Mouse (Mus musculus): ENCODE measurements around the gene Slc11a1.

Gene Slc11a1

DNA sequence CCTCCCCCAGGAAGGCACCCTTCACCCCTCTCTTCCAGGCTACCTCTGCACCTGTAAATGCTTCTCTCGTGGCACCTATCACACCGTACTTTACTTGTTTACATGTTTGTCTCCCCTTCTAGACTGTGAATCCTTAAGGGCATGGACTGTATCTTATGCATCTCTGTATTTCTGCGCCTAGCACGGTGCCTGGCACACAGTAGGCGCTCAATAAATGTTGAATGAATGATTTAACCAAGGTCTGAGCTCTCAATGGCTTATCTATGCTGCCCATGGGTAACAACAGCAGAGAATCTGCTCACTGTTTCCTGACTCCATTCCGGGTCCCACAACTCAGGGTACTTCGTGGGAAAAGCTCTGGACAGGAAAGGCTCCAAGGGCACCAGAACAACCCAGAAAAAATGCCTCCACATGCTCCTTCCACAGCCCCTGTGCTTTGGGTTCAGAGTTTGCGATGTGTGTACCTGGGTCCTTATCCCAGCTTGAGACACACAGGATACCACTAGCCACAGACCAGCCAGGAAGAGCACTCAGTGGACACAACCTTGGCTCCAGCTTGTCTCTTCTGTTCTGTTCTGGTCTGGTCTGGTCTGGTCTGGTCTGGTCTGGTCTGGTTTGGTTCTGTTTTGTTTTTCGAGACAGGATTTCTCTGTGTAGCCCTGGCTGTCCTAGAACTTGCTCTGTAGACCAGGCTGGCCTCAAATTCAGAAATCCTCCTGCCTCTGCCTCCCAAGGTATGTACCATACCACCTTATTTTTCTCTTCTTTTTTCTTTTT, 21.4 kb upstream of the Slc11a1 start:
- DNase-seq (ENCODE audit: low read depth, low spot score) = no peak

- DNase-seq (ENCODE audit: low read depth, low spot score) = peak; percentile 68
Measured at GRCm38 (mm10) chr1:74357531-74357930, 17.5 kb upstream of the Slc11a1 start.

- no peak for DNase-seq (ENCODE audit: low read depth, low spot score)
Measured at GRCm38 (mm10) chr1:74359952-74360517, 15.0 kb upstream of the Slc11a1 start.

DNA sequence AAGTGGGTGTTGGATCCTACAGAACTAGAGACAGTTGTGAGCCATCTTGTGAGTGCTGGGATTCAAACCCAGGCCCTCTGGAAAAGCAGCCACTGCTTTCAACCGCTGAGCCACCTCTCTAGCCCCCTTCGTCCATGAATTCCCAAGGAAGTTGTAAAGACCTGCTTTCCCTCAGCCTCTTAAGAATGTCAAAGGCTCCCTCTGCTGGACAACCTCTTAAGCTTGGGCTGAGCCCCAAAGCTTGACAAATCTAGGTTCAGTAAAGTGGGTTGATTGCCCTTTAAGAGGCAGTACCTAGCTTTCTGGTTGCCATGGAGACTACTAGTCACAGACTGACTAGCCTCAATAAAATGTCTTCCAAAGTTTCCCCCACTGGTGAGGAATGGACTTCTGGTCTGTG, 13.2 kb upstream of the Slc11a1 start, which contains the start of gene Catip:
Gene Catip (plus strand): TSS at position 297 of the 400 bp plus-strand sequence.
- DNase-seq (ENCODE audit: low read depth, low spot score) = peak; percentile 98

- DNase-seq (ENCODE audit: low read depth, low spot score) = no peak
Measured at GRCm38 (mm10) chr1:74362325-74363229, 12.4 kb upstream of the Slc11a1 start.

- DNase-seq (ENCODE audit: low read depth, low spot score) = no peak
Measured at GRCm38 (mm10) chr1:74363437-74363836, 11.6 kb upstream of the Slc11a1 start.

DNA sequence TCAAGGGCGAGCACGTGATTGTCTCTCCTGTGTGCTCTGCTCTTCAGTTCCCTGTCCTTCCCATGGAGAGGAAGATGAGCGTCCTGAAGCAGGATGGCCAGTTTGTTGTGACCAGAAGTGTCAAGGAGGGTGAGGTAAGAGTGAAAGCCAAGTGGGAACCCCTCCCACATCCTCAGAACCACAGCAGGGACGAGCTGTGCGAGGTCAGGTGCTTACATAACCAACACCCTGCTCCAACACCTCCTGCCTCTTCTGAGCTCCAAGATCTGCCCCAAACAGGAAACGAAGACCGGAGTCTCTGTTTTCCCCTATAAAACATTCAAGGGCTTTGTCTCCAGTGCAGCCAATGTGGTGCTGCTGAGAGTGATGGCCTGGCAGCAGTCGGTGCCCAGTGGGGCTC, 10.7 kb upstream of the Slc11a1 start:
- DNase-seq (ENCODE audit: low read depth, low spot score) = no peak

GRCm38 (mm10) chr1:74367886-74368645, 6.9 kb upstream of the Slc11a1 start:
- DNase-seq (ENCODE audit: low read depth, low spot score) = peak; percentile 53

- DNase-seq (ENCODE audit: low read depth, low spot score) = no peak
Measured at GRCm38 (mm10) chr1:74370040-74370439, 5.0 kb upstream of the Slc11a1 start.

DNA sequence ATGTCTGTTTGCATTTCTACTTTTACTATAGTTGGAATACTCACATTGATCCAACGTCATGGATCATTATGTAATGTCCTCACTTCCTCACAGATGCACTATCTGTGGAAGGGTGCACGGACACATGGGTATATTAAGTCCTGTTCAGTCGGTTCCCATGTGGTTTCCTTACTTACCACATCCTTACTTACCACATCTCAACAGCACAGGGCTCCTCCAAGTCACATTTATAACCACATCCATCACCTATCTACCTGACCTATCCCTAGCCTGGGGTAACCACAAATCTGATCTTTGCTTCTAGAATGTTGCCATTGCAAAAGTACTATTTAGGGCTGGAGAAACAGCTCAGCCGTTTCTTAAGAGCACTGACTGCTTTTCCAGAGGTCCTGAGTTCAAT, 1.6 kb upstream of the Slc11a1 start:
- DNase-seq (ENCODE audit: low read depth, low spot score) = no peak

- DNase-seq (ENCODE audit: low read depth, low spot score) = no peak
Measured at GRCm38 (mm10) chr1:74375561-74375960, 566 bp downstream of the Slc11a1 start.

DNA sequence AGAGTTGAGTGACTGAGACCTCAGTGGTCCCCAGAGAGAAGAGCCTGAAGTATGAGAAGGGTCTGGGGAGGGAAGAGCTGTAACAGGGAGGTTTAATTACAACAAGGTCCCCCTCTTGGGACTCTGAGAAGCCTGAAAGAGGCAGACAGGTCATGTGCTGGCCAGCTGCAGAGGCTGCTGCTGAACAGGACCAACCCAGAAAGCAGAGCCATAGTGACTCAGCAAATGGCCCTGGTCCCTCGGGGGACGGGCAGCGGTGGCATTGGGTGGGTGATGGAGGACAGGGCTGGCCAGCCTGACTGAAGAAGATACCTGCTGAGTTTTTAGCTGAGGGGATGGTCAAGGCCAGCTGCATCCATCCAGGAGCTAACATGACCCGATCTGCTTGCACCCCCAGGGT, 1.4 kb downstream of the Slc11a1 start:
- DNase-seq (ENCODE audit: low read depth, low spot score) = no peak

DNA sequence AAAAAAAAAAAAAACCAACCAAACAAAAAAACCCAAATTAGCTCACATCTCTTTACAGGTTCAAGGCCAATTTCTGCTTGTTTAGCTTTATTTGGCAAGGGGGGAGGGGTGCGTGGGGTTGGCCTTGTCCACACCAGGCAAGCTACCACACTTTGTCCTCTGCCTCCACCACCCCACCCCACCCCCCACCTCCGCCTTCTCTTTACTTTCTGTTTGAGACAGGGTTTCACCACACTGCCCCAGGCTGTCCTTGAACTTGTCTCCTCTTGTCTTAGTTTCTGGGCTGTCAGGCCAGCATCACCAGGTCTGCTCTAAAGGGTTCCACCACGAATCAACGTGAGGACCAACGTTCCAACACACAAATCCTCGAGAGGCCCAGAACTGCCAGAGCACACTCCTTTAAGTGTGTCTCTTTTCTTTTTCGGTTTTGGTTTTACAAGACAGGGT, 4.1 kb downstream of the Slc11a1 start:
- DNase-seq (ENCODE audit: low read depth, low spot score) = no peak

- DNase-seq (ENCODE audit: low read depth, low spot score) = no peak
Measured at GRCm38 (mm10) chr1:74380484-74380883, 5.5 kb downstream of the Slc11a1 start.

- DNase-seq (ENCODE audit: low read depth, low spot score) = no peak
Measured at GRCm38 (mm10) chr1:74381588-74382021, 6.6 kb downstream of the Slc11a1 start.

DNA sequence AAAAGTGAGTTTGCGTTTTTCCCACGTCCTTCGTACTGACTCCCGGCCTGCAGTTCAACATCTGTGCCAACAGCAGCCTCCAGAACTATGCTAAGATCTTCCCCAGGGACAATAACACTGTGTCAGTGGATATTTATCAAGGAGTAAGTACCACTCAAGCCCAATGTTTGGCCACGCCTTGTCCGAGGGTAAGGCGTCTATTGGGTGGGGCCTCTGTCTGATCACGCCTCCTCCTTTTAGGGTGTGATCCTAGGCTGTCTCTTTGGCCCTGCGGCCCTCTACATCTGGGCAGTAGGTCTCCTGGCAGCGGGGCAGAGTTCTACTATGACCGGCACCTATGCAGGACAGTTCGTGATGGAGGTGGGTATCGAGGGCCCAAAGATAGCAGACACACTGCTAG, 8.4 kb downstream of the Slc11a1 start:
- peak; percentile 56 for DNase-seq (ENCODE audit: low read depth, low spot score)

GRCm38 (mm10) chr1:74384525-74384924, 9.5 kb downstream of the Slc11a1 start:
- no peak for DNase-seq (ENCODE audit: low read depth, low spot score)

DNA sequence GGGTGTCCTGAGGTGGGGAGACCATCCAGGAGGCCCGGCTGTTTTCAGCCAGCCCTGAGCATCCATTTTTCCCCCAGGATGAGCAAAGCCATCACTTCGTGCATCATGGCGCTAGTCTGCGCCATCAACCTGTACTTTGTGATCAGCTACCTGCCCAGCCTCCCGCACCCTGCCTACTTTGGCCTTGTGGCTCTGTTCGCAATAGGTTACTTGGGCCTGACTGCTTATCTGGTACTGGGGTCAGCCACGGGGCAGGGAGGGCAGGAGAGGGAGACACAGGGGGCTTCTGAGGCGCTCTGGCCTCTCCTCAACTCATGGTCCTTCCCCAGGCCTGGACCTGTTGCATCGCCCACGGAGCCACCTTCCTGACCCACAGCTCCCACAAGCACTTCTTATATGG, 10.1 kb downstream of the Slc11a1 start:
- no peak for DNase-seq (ENCODE audit: low read depth, low spot score)

DNA sequence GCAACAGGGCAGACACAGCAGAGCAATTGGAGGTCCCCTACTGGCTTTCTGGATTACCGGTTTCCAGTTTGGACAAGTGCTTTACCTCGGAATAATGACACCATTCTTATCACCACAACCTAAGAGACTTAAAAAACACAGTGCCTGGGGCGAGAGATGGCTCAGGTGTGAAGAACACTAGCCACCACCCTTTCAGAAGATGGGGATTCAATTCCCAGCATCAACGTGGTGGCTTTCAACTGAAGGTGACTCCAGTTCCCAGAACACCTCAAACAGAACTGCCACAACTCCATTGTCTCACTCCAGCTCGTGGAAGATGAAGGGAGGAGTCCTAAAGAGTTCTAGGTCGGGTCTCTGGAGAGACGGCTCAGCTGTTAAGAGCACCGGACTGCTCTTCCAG, 10.5 kb downstream of the Slc11a1 start:
- no peak for DNase-seq (ENCODE audit: low read depth, low spot score)

- no peak for DNase-seq (ENCODE audit: low read depth, low spot score)
Measured at GRCm38 (mm10) chr1:74386363-74386713, 11.3 kb downstream of the Slc11a1 start.

GRCm38 (mm10) chr1:74386714-74387385, 11.9 kb downstream of the Slc11a1 start:
- peak; percentile 99 for DNase-seq (ENCODE audit: low read depth, low spot score)

All from R1 (cell line).